Mouse (Mus musculus) liver, adult 2 months (tissue): Measurements from ENCODE around the gene Bcar3.

Experiments
- CTCF ChIP-seq: fragments of 200-500 bp; IDR thresholded peaks from 2 replicates; pipeline ENCODE4 v1.5.1; 2011; ENCODE audit warnings: low read depth, low read length, control low read depth
- POLR2A ChIP-seq: fragments of 200-500 bp; IDR thresholded peaks from 2 replicates; pipeline ENCODE4 v1.6.1; 2011; ENCODE audit warnings: low read length, control low read depth; ENCODE audit not compliant: insufficient read depth; ENCODE audit errors: extremely low read depth

GRCm38 (mm10) chr3:122574921-122575320, 281.0 kb downstream of the Bcar3 start:
- TF ChIP-seq CTCF = no peak
- TF ChIP-seq POLR2A = no peak
